Mouse (Mus musculus) heart, adult 9 months (tissue): ENCODE data around the gene Kcnk4.

ENCODE experiments used
- DNase-seq, 2 experiments: peaks; one replicate each; pipeline ENCODE4 v3.0.0; 2022; ENCODE audit warnings: low spot score in 2 of 2

Kcnk4 gene

GRCm38 (mm10) chr19:6892512-6892911 is 41.8 kb downstream of the Kcnk4 start:
- DNase-seq, result no peak

GRCm38 (mm10) chr19:6877965-6878364 is 56.4 kb downstream of the Kcnk4 start:
- no peak for DNase-seq

GRCm38 (mm10) chr19:6876799-6877198 is 57.5 kb downstream of the Kcnk4 start:
- DNase-seq, result no peak

GRCm38 (mm10) chr19:6875834-6876233 is 58.5 kb downstream of the Kcnk4 start:
- DNase-seq, result no peak

GRCm38 (mm10) chr19:6874257-6874656 is 60.1 kb downstream of the Kcnk4 start:
- DNase-seq, result no peak
